Mouse (Mus musculus) bone marrow macrophage, adult 2 months (primary cell): Measurements from ENCODE around the gene Fgfr2. TPM values are rescaled to one million over a fixed set of nuclear protein-coding genes. Genes with fewer than 3 reads are reported as not detected.

Experiments
- H3K27ac ChIP-seq: 2 replicates; pipeline ENCODE4 v1.5.1; 2012; ENCODE audit warnings: low read depth, low read length; ENCODE audit not compliant: insufficient read depth
- H3K4me1 ChIP-seq: 2 replicates; pipeline ENCODE4 v1.6.1; 2012; ENCODE audit warnings: low read length; ENCODE audit not compliant: control insufficient read depth, insufficient read depth
- H3K4me3 ChIP-seq: 2 replicates; pipeline ENCODE4 v1.5.1; 2012; ENCODE audit warnings: mild to moderate bottlenecking, low read length, moderate library complexity; ENCODE audit not compliant: insufficient read depth
- CTCF ChIP-seq: IDR thresholded peaks from 2 replicates; pipeline ENCODE4 v1.5.1; 2012; ENCODE audit warnings: low read depth, mild to moderate bottlenecking, low read length, moderate library complexity
- POLR2A ChIP-seq: IDR thresholded peaks from 2 replicates; pipeline ENCODE4 v1.6.1; 2012; ENCODE audit warnings: mild to moderate bottlenecking, low read depth, low read length, borderline replicate concordance
- polyA plus RNA-seq: library from polyadenylated mRNA; stranded (reverse); fragments of >200 nt; gene quantifications from 2 replicates; pipeline ENCODE4 v1.2.4, GENCODE M21; 2012; ENCODE audit not compliant: missing spikeins, insufficient read depth, insufficient read length

Fgfr2 gene
- polyA plus RNA-seq, 1 experiment, result 0.27 TPM

DNA sequence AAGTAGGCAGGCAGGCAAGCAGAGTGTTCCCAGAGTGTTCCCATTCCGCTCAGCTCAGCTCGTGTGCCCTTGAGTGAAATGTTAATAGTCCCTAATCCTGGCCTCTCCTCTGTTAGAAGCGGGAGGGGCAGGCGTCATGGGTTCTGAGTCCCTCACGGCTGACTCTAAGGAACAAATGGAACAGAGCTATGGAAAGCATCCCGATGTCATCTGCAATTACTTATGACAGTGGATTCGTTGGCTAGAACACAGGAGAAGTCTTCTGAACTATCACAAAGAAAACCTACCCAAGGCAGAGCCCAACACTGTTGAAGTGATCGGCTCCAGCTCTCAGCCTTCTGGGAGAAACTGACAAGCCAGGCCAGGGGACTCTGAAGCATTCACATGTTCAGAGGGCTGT, 2819.7 kb downstream of the Fgfr2 start:
- Histone ChIP-seq H3K4me3 (no peak overlapping the region), H3K27ac (no peak overlapping the region), H3K4me1 (no peaks in the 10 kb centered on the region)
- TF ChIP-seq CTCF (no peak), POLR2A (no peak)

DNA sequence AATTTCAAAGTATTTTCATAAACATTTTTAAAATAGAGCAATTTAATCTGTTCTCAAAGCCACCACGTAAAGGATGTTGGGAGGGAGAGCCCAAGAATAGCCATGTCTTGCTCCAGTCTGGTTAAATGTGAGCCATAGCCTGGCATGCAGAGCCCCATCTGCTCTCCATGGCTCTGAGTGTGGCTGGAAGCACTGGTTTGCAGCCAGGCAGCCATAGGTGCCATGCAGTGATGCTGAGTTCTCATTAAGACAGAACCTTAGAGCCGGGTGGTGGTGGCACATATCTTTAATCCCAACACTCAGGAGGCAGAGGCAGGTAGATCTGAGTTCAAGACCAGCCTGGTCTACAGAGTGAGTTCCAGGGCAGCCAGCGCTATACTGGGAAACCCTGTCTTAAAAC, 2822.5 kb downstream of the Fgfr2 start:
- Histone ChIP-seq H3K27ac (no peak overlapping the region), H3K4me1 (no peaks in the 10 kb centered on the region), H3K4me3 (no peak overlapping the region)
- no peak for TF ChIP-seq CTCF

GRCm38 (mm10) chr7:130298926-130299594, 2824.1 kb downstream of the Fgfr2 start:
- TF ChIP-seq CTCF, result no peak
- Histone ChIP-seq H3K4me3 (no peak overlapping the region), H3K4me1 (no peaks in the 10 kb centered on the region), H3K27ac (no peak overlapping the region)

- Histone ChIP-seq H3K27ac (no peak overlapping the region), H3K4me3 (no peak overlapping the region), H3K4me1 (no peaks in the 10 kb centered on the region)
- TF ChIP-seq POLR2A (no peak), CTCF (no peak)
These were observed 2832.0 kb downstream of the Fgfr2 start for GRCm38 (mm10) chr7:130291179-130291578.

DNA sequence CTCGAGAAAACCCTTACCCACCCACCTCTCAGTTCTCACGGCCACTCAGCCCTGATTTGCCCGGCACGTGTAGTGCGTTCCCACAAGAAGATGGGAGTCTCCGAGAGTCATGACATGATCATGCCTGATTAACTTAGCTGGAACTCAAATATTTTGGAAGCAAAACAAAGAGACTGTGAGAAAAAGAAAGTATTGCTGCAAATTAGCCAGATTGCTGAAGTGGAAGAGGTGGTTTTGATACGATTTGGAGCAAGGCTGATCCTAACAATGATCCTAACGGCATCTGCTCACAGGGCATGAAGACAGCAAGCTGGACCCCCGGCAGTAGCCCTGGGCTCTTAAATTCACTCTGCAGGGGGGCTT, 2833.7 kb downstream of the Fgfr2 start:
- TF ChIP-seq CTCF (no peak), POLR2A (no peak)
- H3K27ac ChIP-seq, result no peak overlapping the region
- no peaks in the 10 kb centered on the region for H3K4me1 ChIP-seq
- no peak overlapping the region for H3K4me3 ChIP-seq

DNA sequence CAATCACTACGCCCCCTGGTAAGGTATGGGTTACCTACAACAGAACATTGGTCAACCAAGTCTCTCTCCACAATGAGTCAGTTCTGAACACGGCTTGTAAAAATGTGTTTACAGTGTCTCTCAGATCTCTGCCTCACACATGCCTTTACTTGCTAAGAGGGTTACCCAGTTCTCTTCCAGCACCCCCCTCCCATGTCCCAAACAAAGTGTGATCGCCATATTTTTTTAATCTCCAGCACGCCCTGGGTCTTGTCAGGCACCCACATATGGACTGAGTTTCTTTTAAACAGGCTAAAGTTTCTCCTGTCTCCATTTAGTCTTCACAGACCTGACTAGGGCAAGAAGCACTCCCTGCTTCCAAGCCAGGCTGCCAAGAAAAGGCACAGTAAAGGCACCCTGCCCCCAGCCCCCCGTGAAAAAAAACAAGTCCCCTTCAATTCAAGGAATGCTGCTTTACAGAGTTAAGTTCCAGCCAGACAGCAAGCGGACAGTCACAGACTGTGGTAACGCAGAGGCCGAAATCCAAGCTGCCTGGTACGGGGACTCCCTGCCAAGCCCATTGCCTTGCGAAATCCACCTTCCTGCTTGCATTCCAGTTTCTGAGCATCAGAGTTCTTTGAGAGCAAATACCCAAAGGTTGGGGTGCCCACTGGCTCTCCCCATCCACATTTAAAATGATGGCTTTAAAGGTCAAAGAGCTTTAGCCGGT, 2834.3 kb downstream of the Fgfr2 start:
- no peak overlapping the region for H3K4me3 ChIP-seq
- TF ChIP-seq CTCF (no peak), POLR2A (no peak)
- H3K27ac ChIP-seq, result no peak overlapping the region
- no peaks in the 10 kb centered on the region for H3K4me1 ChIP-seq

DNA sequence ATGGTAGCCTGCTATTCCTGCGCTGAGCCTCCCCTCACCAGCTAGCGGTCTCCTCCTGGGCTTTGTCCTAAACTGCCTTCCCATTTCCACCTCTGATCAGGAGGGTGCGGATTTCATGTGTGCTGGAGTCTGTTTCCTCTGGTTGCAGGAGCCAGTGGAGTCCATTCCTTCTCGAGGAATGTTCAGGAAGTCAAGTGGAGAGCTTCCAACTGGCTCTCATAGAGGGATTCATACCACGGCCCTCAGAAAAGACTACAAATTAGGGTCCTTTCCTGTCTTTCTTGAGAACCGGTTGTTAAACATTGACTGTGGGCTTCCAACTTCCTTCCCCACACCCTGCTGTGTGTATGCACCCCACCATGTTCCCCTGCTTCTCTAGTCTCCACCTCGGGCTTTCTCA, 2834.9 kb downstream of the Fgfr2 start:
- TF ChIP-seq POLR2A, result no peak
- TF ChIP-seq CTCF, result no peak
- Histone ChIP-seq H3K27ac (no peak overlapping the region), H3K4me3 (no peak overlapping the region), H3K4me1 (no peaks in the 10 kb centered on the region)

GRCm38 (mm10) chr7:130278738-130279705, 2844.1 kb downstream of the Fgfr2 start:
- Histone ChIP-seq H3K4me3 (no peak overlapping the region), H3K27ac (no peak overlapping the region), H3K4me1 (no peaks in the 10 kb centered on the region)
- TF ChIP-seq POLR2A (no peak), CTCF (no peak)

- Histone ChIP-seq H3K4me3 (no peak overlapping the region), H3K27ac (no peak overlapping the region), H3K4me1 (no peaks in the 10 kb centered on the region)
- TF ChIP-seq POLR2A, result no peak
- TF ChIP-seq CTCF, result no peak
These were observed 2845.0 kb downstream of the Fgfr2 start for GRCm38 (mm10) chr7:130278000-130278737.
